Mouse (Mus musculus): ENCODE measurements at regions not wholly inside any gene's neighbourhood (a gene's known extent, or its start where the extent isn't known, plus 50 kb on each side); places are given as distances from the start of the nearest gene placed in this dataset.
A peak's percentile ranks its signal among the peaks of the same experiment; 100 is the strongest.
"Not testable (repeated sequence)": the region's sequence is repeated elsewhere in the genome, so short reads cannot be mapped to it uniquely, and the experiment has no call there.

DNA sequence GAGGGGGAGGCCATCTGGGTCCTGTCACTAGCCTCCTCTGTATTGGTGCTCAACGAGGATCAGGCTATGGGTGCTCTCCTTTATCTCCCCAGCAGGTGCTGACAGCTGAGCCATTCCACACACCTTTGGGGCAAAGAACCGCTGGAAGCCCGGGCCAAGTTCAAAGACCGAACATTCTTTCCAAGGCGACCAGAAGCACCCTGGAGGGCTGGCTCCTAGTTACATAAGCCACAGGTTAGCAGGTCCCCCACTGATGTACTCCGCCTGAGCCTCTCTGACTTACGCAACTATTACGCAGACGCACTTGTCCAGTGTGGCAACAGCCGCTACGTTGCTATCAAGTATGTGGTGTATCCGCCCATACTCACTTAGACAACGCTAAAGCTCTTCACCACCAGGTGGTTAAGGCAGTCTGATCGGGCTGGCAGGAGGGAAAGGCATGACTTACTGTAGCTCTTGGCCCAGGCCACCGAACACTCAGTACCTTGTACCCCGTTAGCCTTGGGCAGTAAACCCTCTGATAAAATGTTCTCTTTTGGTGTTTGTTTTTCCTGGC is 69.2 kb downstream of the Gm33543 start:
- peak; percentile 67 for DNase-seq

GRCm38 (mm10) chr10:95772811-95773424 is 69.8 kb downstream of the Gm33543 start:
- DNase-seq = no peak

DNA sequence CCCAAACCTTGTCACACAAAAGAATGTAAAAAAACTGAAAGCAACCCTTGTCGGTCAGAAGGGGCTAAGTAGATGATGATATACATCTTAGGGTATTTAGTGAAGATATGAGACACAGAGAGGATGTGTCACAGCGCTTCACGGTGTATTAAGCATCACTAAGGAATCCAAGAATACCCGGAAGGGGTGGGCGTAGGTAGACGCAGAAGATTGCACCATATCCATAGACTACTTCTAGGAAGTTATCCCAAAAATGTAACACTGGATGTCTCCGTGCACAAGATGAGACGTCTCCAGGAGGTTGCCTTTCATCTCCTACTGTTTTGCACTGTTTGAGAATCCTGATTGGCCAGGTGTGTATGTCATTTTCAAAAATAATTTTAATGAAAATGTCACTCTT is 73.8 kb downstream of the Gm33543 start:
- DNase-seq = no peak

DNA sequence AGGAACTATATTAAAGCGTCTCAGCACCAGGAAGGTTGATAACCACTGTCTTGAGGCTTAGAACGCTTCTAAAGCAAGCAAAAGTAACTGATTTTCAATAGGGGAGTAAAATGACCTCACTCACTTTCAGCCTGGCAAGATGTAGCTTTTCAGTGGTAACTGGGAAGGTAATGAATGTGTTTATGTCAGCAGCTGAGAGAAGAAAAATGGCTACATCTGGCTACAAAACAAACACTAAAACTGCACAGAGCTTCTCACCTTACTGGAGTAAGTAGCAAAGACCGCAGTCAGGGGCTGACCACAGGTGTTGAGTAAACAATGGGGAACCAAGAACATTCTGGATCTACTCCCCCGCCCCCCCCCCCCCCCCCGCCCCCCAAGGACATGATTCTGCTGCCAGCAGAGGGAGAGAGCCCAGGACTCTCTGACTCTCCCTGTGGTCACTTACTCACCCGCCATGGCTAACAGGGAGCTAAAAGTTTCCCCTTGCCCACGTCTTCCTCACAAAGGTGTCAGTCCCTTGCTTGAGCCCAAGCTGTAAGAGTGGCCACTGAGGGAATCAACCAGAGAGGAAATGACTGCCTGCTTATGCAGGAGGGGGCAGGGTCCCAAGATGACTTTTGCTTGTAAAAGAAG is 75.1 kb downstream of the Gm33543 start:
- DNase-seq = no peak

DNA sequence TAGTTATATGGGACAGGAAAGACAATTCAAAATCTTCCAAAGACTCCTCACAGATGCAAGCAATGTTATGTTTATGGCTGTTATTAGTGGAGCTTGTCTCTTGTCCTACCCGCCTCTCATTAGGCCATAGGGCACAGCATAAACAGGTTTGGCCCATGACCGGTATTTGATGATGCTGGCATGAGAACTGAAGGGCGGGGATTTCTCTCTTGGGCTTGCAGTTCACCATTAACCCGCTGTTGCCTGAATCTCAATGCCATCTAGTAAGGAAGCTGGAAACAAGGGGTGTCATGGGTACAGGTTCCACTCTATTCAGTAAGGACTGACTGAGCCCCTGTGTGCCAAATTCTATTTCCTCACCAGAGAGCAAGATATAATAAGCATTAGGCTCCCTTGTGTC is 78.6 kb downstream of the Gm33543 start:
- no peak for DNase-seq

DNA sequence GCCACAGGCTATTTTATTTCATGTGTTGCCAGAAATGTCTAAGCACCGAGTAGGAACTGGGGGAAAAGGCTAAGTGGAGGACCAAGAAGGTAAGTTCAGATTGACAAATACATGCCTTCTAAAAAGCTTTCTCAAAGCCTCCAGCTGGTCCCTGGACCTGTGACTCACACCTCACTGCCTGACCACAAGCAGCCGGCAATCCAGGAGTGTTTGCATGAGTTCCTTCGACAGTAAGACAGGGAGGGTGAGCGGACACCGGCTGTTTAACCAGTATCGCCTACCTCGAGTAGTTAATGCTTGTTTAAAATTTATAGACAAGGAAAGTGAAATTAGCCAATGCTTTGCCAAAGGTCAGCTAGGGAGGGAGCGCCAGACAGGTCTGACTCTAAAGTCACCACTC is 80.1 kb downstream of the Gm33543 start:
- DNase-seq = no peak

DNA sequence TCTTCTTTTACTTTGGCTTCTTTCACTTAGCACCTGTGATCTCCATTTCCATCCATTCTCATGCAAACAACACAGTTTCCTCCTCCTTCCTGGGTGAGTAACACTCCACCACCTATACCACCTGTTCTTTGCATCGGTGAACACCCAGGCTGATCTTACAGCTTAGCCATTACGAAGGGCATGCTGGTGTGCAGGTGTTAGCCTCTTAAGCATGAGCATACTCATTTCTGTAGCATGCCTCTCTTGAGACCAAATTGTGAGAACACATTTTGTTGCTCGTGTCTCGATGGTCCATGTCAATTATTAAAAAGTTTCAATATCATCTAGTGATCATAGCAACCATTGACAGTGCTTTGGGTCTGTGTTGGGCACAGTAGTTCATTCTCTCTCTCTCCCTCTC is 80.8 kb downstream of the Gm33543 start:
- DNase-seq = no peak

DNA sequence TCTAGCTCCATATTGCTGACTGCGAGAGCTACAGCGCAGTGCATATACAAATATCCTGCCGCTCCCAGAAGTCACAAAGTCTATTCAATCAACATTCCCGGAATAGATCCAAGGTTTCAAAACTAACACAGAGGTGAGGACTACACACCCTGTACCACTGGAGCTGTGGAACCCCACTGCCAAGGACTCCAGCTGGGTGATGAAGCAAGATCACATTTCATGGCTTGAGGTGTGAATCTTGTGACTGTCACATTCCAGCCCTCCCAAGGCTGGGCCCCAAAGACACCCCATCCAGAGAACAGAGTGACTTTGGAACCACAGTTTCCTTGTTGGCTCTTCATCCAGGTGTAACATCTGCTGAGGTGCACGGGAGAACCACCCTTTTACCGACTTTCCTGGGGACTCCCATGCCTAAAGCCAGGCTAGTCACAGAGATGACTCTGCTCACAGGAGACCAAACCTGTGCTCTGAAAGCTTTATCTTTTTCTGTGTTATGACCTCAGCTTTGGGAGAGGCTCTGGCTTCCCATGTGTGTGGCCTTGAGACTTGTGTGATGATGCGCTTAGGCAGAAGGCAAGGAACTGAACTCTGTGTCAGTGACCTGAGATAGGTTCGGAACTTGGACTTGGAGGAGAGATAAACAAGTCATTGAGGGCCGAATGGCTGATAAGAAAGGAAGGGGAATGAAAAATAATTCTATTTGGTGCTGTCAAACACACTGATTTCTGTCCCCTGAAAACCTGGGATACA is 82.4 kb downstream of the Gm33543 start:
- peak; percentile 46 for DNase-seq

DNA sequence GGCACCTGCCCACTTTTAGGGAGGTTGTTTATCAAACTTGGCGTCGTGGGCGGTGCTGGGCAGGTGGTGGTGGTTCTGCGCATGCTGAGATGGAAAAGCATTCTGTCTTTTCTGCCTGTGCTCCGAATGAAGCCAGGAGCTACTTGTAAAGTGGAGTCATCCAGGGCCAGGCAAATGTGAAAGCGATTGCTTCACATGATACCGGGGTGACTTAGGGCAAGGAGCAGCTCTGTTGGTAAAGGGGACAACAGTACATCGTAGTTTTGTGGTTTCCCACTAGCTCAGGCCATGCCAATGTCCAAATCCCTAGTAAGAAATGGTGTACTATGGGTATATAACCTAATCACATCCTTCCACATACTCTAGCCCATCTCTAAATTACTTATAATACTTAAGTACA is 84.5 kb downstream of the Gm33543 start:
- no peak for DNase-seq

DNA sequence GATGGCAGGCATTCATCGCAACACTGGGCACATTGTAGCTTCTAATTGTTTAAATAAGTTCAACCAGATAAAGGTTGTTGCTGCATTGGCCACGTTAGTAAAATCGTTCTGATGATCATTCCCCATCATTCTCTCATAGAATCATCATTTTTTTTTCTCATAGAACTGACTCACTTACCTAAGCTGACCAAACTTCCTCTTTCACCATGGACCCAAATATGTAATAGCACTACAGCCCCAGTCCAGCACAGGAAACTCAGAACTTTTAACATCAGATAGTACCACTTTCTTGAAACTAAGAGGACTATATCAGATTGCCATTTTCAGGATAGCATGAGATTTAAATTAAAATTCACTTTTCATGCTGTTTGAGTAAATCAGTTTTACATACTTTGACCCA is 82.2 kb upstream of the Anapc15-ps start:
- DNase-seq = no peak

GRCm38 (mm10) chr10:95753396-95753905 is 80.2 kb upstream of the Anapc15-ps start:
- DNase-seq = no peak

- DNase-seq = no peak
Observed at GRCm38 (mm10) chr10:95748360-95748759, 75.1 kb upstream of the Anapc15-ps start.

GRCm38 (mm10) chr10:95747939-95748338 is 74.7 kb upstream of the Anapc15-ps start:
- no peak for DNase-seq

- no peak for DNase-seq
Observed at GRCm38 (mm10) chr10:95745834-95746620, 72.8 kb upstream of the Anapc15-ps start.

DNA sequence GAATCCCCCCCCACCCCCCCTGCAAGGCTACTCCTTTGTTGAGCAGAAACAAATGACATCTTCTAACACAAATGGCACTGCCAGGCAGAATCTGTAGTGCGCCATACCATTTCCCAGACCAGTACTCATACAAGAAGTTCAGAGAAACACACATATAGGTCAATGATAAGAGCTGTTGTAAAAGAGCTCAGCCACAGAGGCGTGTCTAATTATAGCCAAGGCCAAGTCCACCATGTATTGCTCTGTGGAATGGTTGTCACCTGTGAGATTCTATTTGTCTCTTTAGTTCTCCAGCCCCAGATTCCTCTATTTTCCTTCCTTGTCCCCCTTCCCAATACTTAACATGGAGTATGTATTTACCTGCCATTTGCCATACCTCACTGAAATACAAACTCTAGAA is 72.0 kb upstream of the Anapc15-ps start:
- DNase-seq = no peak

DNA sequence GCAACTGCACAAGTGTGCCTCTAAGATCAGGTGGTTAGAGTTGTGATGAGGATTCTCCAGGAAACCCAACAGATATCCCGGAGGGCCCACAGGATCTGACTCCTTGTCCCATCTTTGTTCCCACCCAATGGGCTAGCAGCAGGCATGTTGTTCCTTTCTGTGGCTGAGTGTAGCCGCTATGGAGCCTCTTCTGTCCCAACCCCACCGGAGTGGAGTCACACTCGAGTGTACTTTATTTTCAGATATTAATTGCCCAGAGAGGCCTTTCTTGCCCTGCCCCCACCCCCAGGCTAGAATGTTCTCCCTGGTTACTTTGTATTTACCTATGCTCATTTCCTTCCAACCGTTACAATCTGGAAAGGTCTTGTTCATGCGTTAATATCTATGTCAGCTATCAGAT is 70.4 kb upstream of the Anapc15-ps start:
- DNase-seq = no peak

DNA sequence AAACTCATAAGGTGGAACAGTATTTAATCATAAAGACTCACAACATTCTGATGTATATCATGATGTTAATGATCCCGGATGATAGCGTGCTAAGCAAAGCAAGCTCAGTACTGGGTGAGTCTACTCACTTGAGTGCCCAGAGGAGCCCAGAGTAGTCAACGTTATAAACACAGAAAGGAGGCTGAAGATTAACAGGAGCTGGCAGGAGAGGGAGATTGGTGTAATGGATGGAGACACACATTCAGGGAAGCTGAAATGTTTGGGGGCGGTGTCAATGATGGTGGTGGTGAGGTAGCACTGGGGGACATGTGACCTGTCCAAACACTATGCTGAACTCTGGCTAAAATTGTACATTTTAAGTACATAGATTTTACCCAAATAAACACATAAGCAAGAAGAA is 66.2 kb upstream of the Anapc15-ps start:
- no peak for DNase-seq

GRCm38 (mm10) chr10:95736743-95737142 is 63.5 kb upstream of the Anapc15-ps start:
- not testable (repeated sequence) for DNase-seq

GRCm38 (mm10) chr10:95731001-95731400 is 57.8 kb upstream of the Anapc15-ps start:
- no peak for DNase-seq

DNA sequence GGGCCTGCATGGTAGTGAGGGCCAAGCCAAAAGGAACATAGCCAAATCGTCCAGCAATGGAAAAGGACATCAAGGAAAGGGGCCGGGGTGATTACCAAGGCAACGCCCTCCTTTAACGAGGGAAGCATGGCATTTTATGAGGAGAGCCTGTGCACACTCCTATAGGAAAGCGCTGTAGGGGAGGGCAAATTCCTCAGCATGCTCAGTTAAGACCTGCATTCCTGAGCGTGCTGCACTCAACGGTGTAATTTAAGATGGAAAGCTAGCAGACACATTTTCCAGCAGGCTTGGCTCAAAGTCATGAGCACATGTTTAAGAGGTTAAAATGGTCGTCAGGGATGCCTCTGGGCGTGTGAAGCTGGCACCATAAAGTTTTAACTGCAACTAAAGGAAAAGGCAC is 56.6 kb upstream of the Anapc15-ps start:
- DNase-seq = peak; percentile 17

GRCm38 (mm10) chr10:95725910-95726309 is 52.7 kb upstream of the Anapc15-ps start:
- DNase-seq = peak; percentile 63

- no peak for DNase-seq
Observed at GRCm38 (mm10) chr10:95725349-95725748, 52.1 kb upstream of the Anapc15-ps start.

Measured in gastrocnemius, postnatal 25 days (tissue).